Mouse (Mus musculus) midbrain, embryonic 10.5 days (tissue): ENCODE data around the gene Plin5. TPM values are rescaled to one million over a fixed set of nuclear protein-coding genes. Genes with fewer than 3 reads are reported as not detected.
A peak's percentile ranks its signal among the peaks of the same experiment; 100 is the strongest.

Experiments
- DNase-seq: peaks from one replicate; pipeline ENCODE4 v3.0.0-alpha.2; 2017; ENCODE audit warnings: low spot score
- H3K27ac ChIP-seq: fragments of 300-500 bp; sonication (generic); replicated peaks from 2 replicates; pipeline ENCODE4 v1.5.1; 2016; ENCODE audit warnings: mild to moderate bottlenecking
- H3K27me3 ChIP-seq: fragments of 300-500 bp; sonication (generic); 2 replicates; pipeline ENCODE4 v1.6.1; 2016; ENCODE audit warnings: low read depth, mild to moderate bottlenecking; ENCODE audit not compliant: poor library complexity, severe bottlenecking
- H3K36me3 ChIP-seq: fragments of 300-500 bp; sonication (generic); 2 replicates; pipeline ENCODE4 v1.6.1; 2016; ENCODE audit warnings: mild to moderate bottlenecking, moderate library complexity
- H3K4me1 ChIP-seq: fragments of 300-500 bp; sonication (generic); 2 replicates; pipeline ENCODE4 v1.6.1; 2016
- H3K4me3 ChIP-seq: fragments of 300-500 bp; sonication (generic); 2 replicates; pipeline ENCODE4 v1.5.1; 2016; ENCODE audit warnings: mild to moderate bottlenecking, moderate library complexity
- H3K9me3 ChIP-seq: fragments of 300-500 bp; sonication (generic); replicated peaks from 2 replicates; pipeline ENCODE4 v1.6.1; 2016; ENCODE audit warnings: mild to moderate bottlenecking
- WGBS: fragments of 180-500 bp; shearing (Covaris S2); methylation state at CpG from one replicate; pipeline ENCODE4 v1.1.7; 2016; 5-methylcytosine and 5-hydroxymethylcytosine counted together
- polyA plus RNA-seq: library from polyadenylated mRNA; unstranded; fragments of >200 nt; fragmentation: Nextera tagmentation; extraction: Ambion mirVana; gene quantifications from 2 replicates; pipeline ENCODE4 v1.2.1, GENCODE M21; 2016

Gene Plin5
- polyA plus RNA-seq, 1 experiment from 2014 or later = 0.21 TPM

DNA sequence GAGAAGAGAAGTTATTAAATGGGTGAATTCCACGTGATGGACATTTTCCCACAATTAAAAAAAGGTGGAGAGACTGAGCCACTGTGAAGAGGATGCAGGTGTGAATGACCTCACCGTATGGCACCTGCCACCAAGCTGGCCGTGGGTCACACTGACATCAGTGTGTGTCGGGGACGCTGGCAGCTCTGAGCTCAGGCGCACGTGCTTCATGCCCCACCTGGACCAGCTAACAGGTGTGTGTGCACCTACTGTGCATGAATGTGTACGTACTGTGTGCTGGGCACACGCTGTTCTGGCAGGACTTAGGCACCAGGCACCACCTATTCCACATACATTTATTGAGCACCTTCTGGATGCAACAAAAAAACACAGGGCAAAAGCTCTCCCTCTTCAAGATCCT, 27.1 kb upstream of the Plin5 start:
- peaks cover 72% of the 10 kb centered on the region for H3K4me1 ChIP-seq
- H3K4me3 ChIP-seq = no peak overlapping the region
- DNase-seq = no peak
- no peaks in the 10 kb centered on the region for H3K36me3 ChIP-seq
- H3K9me3 ChIP-seq = no peaks in the 10 kb centered on the region
- peaks cover 100% of the 10 kb centered on the region for H3K27me3 ChIP-seq
- no peak overlapping the region for H3K27ac ChIP-seq
- 78% methylated on average over 9 of the region's 9 CpGs for WGBS

DNA sequence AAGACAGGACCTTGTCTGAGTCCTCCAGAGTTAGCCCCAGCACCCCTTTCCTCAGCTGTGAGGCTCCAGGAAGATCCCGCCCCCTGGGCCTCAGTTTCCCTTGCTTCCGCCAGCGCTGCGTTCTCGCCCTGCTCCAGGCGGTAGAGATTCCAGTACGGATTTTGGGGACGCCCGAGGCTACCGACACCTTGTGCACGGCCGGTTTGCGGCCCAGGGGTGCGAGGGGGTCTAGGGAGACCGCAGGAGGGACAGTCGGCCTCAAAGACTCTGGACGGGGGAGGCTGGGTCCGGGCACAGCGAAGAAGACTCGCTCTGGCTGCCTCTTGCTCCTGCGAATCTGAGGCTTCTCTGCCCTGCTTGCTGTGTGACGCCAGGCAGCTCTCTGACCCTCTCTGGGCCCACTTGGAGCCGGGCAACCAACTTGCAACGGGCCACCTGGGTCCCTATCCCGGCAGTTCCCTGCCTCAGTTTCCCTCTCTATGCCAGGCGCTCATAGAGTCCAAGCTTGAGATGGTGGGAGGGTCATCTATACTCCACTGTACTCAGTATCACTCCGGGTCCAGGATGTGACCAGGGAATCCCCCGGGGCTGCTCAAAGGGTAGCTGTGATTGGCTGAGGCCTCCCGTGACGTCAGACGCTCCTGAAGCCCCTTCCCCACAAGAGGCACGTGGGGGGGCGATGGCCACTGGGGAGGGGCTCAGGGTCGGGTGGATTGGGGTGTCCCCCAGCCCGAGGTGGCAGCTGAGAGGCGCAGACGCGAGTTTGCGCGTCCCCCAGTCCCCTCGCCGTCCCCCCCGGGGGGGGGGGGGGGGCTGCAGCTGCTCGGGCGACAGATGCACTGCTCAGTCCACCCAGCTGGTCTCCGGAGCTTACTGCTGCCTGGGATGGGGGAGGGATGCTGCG, 24.6 kb upstream of the Plin5 start:
- Histone ChIP-seq H3K9me3 (no peaks in the 10 kb centered on the region), H3K27me3 (peaks cover 100% of the 10 kb centered on the region), H3K27ac (peak overlapping the region; percentile 79), H3K4me1 (peaks cover 76% of the 10 kb centered on the region), H3K36me3 (no peaks in the 10 kb centered on the region), H3K4me3 (peak overlapping the region; percentile 57)
- under 1% methylated on average over 38 of the region's 47 CpGs for WGBS
- DNase-seq = peak; percentile 73

DNA sequence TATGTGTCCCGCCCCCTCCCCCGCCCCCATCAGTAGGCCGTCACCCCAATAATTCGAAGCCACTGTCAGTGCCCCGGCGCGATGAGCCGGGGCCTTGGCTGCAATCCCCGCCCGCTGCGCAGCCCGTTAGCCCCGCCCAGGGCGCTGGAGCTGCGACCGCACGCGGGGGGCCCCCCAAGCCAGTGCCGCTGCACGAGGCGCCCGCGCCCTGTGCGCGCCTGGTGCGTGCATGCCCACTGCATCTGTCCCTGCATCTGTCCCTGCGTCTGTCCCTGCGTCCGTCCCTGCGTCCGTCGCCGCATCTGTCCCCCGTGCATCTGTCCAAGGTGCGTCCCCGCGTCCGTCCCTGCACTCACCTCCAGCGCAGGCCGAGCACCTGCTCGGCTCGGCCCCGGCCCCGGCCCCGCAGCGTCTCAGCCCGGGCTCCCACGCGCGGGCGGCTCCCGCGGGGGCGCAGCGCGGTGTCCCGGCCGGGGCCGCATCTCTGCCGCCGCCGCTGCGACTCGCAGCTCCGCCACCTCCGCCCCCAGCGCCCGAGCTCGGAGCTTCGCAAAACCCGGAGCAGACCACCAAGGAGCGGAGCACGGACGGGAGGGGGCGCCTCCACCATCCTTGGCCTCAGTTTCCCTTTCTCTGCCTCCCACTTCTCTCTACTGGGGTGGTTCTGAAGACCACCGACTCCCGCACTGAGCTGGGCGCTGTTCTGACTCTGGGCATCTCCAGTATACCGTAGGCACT, 22.6 kb upstream of the Plin5 start, which contains the start of gene Sema6b:
Sema6b (minus strand) TSS at position 486 of the 738 bp plus-strand sequence.
- H3K9me3 ChIP-seq = no peaks in the 10 kb centered on the region
- peaks cover 99% of the 10 kb centered on the region for H3K27me3 ChIP-seq
- H3K4me1 ChIP-seq = peaks cover 67% of the 10 kb centered on the region
- peak; percentile 81 for DNase-seq
- peak within 1 kb of the TSS; percentile 79 for H3K4me3 ChIP-seq
- 1% methylated on average over 79 of the region's 79 CpGs for WGBS
- peak within 1 kb of the TSS; percentile 81 for H3K27ac ChIP-seq
- H3K36me3 ChIP-seq = no peaks in the 10 kb centered on the region

DNA sequence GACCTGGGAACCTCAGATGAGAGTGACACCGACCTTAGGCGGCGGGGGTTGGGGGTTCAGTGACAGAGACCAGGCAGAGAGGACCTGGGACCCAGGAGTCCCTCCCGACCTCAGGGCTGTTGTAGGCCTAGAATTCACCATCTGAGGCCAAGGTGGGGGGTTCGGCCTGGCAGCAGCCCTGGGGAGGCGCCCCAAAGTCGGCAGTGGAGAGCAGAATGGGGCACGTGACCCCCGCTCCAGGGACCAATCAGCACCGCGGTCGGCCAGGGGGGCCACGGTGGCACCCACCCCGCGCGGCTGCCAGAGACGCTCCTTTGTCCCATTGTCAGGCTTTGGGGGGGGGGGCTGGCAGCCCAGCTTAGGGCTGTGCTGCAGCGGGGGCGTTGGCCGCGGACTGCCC, 22.0 kb upstream of the Plin5 start:
- Histone ChIP-seq H3K4me3 (peak overlapping the region; percentile 79), H3K36me3 (no peaks in the 10 kb centered on the region), H3K27ac (peak overlapping the region; percentile 81), H3K9me3 (no peaks in the 10 kb centered on the region), H3K27me3 (peaks cover 93% of the 10 kb centered on the region), H3K4me1 (peaks cover 74% of the 10 kb centered on the region)
- no peak for DNase-seq
- 5% methylated on average over 21 of the region's 21 CpGs for WGBS

DNA sequence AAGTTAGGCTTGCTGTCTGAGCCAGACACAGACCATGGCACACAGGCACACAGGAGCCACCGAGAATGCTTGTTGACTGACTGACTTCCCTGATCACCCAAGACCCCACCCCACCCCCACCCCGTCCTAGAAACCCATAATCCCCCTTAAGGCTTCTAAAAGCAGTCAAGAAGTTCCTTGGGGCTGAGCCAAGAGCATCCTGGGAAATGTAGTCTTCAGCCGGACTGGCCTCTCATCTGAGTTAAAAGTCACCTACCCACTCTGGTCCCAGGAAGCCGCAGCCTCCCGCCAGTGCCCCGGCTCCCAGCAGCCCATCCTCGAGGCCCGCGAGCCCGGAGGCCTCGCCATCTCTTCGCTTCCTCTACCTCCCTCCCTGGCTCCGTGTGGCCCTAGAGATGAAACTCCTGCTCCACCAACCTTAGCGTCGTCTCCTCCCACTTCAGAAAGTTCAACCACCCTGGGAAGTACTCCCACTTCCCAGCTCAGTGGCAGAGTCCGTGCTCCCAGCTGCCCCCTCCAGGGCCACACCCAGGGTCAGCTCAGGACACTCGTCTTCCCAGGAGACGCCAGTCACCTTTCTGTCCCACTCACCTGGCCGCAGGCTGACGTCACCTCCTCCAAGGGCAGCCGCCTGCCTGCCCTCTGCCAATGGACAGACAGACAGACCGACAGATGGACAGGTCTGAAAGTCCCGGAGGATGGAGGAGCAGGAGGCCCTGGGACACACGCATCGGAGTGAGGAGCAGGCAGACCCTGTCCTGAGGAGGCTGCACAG, 20.6 kb upstream of the Plin5 start:
- H3K27ac ChIP-seq = no peak overlapping the region
- 15% methylated on average over 25 of the region's 25 CpGs for WGBS
- no peaks in the 10 kb centered on the region for H3K9me3 ChIP-seq
- no peaks in the 10 kb centered on the region for H3K36me3 ChIP-seq
- H3K27me3 ChIP-seq = peaks cover 80% of the 10 kb centered on the region
- DNase-seq = no peak
- H3K4me1 ChIP-seq = peaks cover 86% of the 10 kb centered on the region
- peak overlapping the region; percentile 79 for H3K4me3 ChIP-seq

DNA sequence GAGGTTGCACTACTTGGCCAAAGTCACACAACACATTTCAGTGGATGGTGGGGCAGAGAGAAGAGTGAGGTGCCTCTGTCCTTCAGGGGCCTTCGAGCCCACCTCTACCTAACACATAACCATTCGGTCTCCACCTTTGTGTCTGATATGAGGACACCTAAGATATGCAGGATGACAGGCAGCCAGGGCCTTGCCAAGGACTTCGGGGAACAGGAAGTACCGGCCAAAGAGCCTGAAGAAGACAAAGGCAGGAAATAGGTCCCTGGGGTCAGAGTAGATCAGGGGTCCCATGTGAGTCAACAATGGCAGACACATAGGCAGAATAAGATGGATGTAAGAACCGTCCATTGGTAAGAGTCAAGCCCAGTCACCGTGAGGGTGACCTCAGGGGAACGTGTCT, 19.2 kb upstream of the Plin5 start:
- Histone ChIP-seq H3K27ac (no peak overlapping the region), H3K9me3 (no peaks in the 10 kb centered on the region), H3K4me3 (no peak overlapping the region), H3K4me1 (peaks cover 76% of the 10 kb centered on the region), H3K36me3 (no peaks in the 10 kb centered on the region), H3K27me3 (peaks cover 65% of the 10 kb centered on the region)
- WGBS = 93% methylated on average over 7 of the region's 7 CpGs
- no peak for DNase-seq

DNA sequence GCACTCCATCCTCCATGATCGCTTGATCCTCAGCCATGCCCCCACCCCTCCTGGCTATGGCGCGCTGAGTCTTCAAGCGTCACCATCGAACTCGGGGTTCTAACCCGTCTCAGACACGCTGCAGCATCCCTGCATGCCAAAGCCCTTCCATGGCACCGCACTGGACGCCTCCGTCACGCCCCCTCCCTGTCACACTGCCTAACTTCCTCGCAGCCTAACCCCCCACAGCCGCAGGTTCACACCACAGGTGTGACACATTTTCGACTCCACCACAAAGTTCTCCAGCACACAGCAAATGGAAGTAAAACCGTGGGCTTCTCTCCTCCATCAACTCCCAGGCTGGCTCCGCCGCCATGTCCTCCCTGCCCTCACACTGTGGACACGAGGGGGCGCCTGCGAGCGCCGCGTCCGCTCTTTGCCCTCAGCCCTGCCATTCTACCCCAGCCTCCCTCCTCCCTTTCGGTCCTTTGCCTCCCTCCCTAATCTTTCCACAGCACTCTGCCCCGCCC, 17.1 kb upstream of the Plin5 start:
- Histone ChIP-seq H3K36me3 (peaks cover 8% of the 10 kb centered on the region), H3K27me3 (peaks cover 45% of the 10 kb centered on the region), H3K4me1 (peaks cover 56% of the 10 kb centered on the region), H3K4me3 (peak overlapping the region; percentile 47), H3K9me3 (no peaks in the 10 kb centered on the region; the same call in 1 of the 2 replicates), H3K27ac (peak overlapping the region; percentile 50)
- peak; percentile 65 for DNase-seq
- WGBS = 2% methylated on average over 27 of the region's 27 CpGs

DNA sequence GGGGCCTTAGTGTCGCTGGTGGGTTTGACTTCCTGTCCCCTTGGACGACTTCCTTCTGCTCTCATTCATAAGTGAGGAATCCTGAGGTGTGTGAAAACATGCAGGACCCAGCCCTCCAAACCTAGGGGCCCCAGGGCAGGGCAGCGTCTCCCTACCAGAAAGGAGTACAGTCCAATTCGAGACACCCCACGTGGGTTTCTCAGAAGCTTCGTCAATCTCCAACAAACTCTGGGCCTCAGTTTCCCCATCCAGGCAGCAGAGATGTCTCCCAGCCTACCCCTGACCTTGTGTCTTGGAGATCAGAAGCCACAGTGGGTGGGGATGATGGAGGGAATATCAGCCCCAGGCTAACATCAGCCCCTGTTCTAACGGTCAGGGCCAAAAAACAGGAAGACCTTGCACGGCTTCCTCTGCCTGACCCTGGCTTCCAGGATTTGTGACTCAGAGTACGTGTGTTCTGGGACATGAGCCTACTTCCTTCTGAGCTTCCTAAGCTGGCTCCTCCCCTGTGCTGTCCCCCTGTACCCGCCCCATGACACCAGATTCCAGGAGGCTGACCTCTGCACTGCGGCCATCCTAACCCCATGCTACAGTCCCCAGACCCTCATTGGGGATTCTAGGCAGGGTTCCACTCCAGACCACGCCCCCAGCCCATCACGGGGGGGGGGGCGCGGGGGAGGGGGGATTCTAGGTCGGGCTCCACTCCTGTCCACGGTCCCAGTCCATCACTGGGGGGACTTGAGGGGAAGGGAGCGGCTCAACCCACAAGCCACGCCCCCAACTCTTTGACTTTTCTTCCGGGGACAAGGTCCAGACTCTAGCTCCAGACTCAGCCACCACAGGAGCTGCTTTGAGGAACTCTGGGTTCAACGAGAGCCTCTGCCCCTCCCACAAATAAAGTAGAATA, 16.3 kb upstream of the Plin5 start:
- 22% methylated on average over 18 of the region's 21 CpGs for WGBS
- peaks cover 37% of the 10 kb centered on the region for H3K27me3 ChIP-seq
- H3K27ac ChIP-seq = peak overlapping the region; percentile 50; the same call in 1 of the 2 replicates
- no peaks in the 10 kb centered on the region; the same call in 1 of the 2 replicates for H3K9me3 ChIP-seq
- DNase-seq = peak; percentile 56
- peaks cover 8% of the 10 kb centered on the region for H3K36me3 ChIP-seq
- H3K4me1 ChIP-seq = peaks cover 48% of the 10 kb centered on the region
- H3K4me3 ChIP-seq = peak overlapping the region; percentile 47

DNA sequence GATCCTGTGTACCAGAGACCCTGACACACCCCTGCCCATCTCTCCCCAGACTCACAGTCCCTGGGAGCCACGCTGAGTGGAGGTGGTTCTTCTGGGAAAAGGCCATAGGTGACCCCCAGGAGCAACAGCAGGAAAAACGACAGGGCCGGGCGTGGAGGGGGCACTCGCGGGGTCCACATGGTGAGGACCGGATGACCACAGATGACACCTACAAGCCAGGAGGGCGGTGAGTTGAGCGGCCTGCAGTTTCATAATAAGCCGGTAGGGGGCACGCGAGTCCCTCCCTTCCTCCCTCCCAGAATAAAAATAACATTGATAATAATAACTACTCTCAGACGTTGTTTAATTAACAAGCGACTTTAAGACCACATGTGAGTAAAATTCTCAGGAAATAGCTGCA, 15.3 kb upstream of the Plin5 start:
- DNase-seq = peak; percentile 60
- H3K36me3 ChIP-seq = peaks cover 12% of the 10 kb centered on the region
- peaks cover 38% of the 10 kb centered on the region for H3K4me1 ChIP-seq
- peaks cover 27% of the 10 kb centered on the region for H3K27me3 ChIP-seq
- WGBS = 5% methylated on average over 14 of the region's 14 CpGs
- H3K9me3 ChIP-seq = no peaks in the 10 kb centered on the region; the same call in 1 of the 2 replicates
- no peak overlapping the region for H3K27ac ChIP-seq
- H3K4me3 ChIP-seq = no peak overlapping the region

DNA sequence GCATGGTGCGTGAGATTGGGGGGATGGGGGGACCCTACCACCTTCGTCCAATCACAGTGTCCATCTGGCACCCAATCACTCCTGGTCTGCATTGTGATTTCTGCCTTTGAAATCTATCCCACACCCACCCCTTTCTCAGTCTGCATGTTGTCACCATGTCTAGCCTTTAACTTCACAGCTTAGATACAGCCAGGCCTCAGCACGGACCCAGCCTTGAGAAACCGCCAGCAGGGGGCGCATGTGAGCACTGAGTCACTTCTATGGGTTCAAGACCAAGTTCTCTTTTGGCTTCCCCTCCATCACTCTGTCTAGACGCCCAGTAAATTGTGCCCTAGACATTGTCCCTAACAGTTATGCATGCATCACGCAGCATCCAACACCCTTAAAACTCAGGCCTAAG, 14.4 kb upstream of the Plin5 start:
- peak; percentile 62 for DNase-seq
- no peak overlapping the region for H3K4me3 ChIP-seq
- 39% methylated on average over 7 of the region's 7 CpGs for WGBS
- H3K36me3 ChIP-seq = peaks cover 12% of the 10 kb centered on the region
- no peak overlapping the region for H3K27ac ChIP-seq
- peaks cover 18% of the 10 kb centered on the region for H3K27me3 ChIP-seq
- no peaks in the 10 kb centered on the region; the same call in 1 of the 2 replicates for H3K9me3 ChIP-seq
- peaks cover 32% of the 10 kb centered on the region for H3K4me1 ChIP-seq

DNA sequence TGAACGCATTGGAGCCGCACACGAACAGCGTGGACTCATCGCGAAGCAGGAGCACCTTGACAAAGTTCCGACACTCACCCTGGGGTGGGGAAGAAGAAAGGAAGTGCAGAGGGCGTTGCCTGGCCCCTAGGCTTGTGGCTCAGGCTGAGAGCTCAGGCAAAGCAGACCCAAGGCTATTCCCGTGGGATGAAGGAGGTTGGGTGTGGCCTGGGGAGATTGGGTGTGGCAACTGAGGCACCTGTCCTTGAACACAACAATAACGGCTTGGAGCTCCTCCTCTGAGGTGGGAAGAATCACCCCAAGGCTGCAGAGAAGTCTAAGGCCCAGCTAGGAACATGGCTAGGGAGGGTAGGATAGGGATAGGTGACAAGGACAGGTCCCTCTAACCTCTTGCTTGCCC, 13.7 kb upstream of the Plin5 start:
- Histone ChIP-seq H3K27ac (no peak overlapping the region), H3K4me1 (peaks cover 32% of the 10 kb centered on the region), H3K4me3 (no peak overlapping the region), H3K36me3 (peaks cover 12% of the 10 kb centered on the region), H3K9me3 (no peaks in the 10 kb centered on the region; the same call in 1 of the 2 replicates), H3K27me3 (peaks cover 11% of the 10 kb centered on the region)
- 93% methylated on average over 10 of the region's 10 CpGs for WGBS
- no peak for DNase-seq
